Mouse (Mus musculus): ENCODE measurements around the gene Plcl2. TPM values are rescaled to one million over a fixed set of nuclear protein-coding genes. Genes with fewer than 3 reads are reported as not detected.

Gene Plcl2
- total and polyA plus RNA-seq, 3 experiments: 23.6 to 83.7 TPM; not detected in 1

DNA sequence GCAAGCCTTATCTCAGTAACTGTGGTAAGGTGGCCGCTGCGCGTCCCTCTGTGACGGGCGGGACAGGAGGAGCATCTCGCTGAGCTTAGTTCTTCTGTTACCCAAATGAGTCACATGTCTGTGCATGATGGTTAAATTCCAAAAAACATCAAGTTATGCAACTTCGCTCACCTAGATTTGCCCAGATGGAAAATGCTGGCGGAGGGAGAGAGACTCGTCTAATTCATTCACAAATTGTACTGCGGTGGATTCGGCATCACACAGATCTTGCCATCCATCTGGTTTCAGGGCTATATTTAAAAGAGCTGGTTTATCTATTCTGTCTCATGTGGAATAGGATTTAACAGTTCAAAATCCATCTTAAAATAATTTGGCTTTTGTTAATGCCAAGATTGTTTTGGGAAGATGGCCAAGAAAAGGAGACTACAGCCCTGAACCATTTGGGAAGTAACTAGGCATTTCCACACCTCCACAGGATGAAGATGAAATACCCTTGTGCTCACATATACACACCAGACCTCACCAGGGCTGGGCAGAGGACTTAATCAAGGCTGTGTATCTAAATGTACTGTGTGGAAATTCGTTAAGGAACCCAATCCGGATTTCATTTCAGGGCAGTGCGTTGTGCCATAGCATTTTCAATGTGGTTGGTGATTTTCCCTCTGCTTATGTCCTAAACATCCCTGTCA is 141.5 kb downstream of the Plcl2 start:
- Histone ChIP-seq H3K4me1 (ENCODE audit: control insufficient read depth in 1 of 2, insufficient read depth in 2 of 2, low read length in 2 of 2) (peaks cover 3% of the 10 kb centered on the region in 2 experiments; a peak in 3 of 4 replicates), H3K27ac (ENCODE audit: control insufficient read depth, low read depth, low read length) (no peak overlapping the region), H3K27me3 (ENCODE audit: control insufficient read depth in 1 of 2, insufficient read depth in 2 of 2, low read length in 2 of 2) (no peaks in the 10 kb centered on the region), H3K36me3 (ENCODE audit: control insufficient read depth in 1 of 2, insufficient read depth in 2 of 2, low read length in 2 of 2) (peaks cover 8 to 13% of the 10 kb centered on the region in 2 experiments), H3K9ac (ENCODE audit: control insufficient read depth, low read depth, low read length, poor library complexity, severe bottlenecking) (no peak overlapping the region), H3K9me3 (replicated peaks; ENCODE audit: insufficient read depth, low read length) (no peaks in the 10 kb centered on the region), H3K4me3 (ENCODE audit: control insufficient read depth in 1 of 2, insufficient read depth in 1 of 2, low read depth in 2 of 2, low read length in 2 of 2) (no peak overlapping the region), H3K79me2 (ENCODE audit: control insufficient read depth, insufficient read depth, low read length, poor library complexity) (0 out of 2 replicates have a peak, but pooled peaks cover 1% of the 10 kb centered on the region)
- TF ChIP-seq MAFK (IDR thresholded peaks at IDR 0.05; ENCODE audit: borderline replicate concordance, low read depth, low read length) (no peak), UBTF (IDR thresholded peaks at IDR 0.05; ENCODE audit: borderline replicate concordance, insufficient read depth, low read depth, low read length) (no peak), MYB (IDR thresholded peaks at IDR 0.05; ENCODE audit: low read depth, low read length) (no peak), SMC3 (IDR thresholded peaks at IDR 0.05; ENCODE audit: low read depth, low read length) (no peak), ZKSCAN1 (IDR thresholded peaks at IDR 0.05; ENCODE audit: low read depth, low read length) (no peak), TCF12 (IDR thresholded peaks at IDR 0.05; ENCODE audit: low read depth, low read length) (no peak), TAL1 (IDR thresholded peaks at IDR 0.05; ENCODE audit: low read length) (no peak), GATA1 (IDR thresholded peaks at IDR 0.05; ENCODE audit: low read depth, low read length) (no peak), NRF1 (IDR thresholded peaks at IDR 0.05; ENCODE audit: insufficient read depth, low read depth, low read length, poor library complexity, severe bottlenecking) (no peak), NELFE (IDR thresholded peaks at IDR 0.05; ENCODE audit: low read depth, low read length) (no peak), HCFC1 (IDR thresholded peaks at IDR 0.05; ENCODE audit: low read depth, low read length) (no peak), POLR2AphosphoS2 (IDR thresholded peaks at IDR 0.05; ENCODE audit: low read length) (no peak), MXI1 (IDR thresholded peaks at IDR 0.05; ENCODE audit: low read depth, low read length) (no peak)
- DNase-seq (ENCODE audit: low read depth, low spot score): no peak

DNA sequence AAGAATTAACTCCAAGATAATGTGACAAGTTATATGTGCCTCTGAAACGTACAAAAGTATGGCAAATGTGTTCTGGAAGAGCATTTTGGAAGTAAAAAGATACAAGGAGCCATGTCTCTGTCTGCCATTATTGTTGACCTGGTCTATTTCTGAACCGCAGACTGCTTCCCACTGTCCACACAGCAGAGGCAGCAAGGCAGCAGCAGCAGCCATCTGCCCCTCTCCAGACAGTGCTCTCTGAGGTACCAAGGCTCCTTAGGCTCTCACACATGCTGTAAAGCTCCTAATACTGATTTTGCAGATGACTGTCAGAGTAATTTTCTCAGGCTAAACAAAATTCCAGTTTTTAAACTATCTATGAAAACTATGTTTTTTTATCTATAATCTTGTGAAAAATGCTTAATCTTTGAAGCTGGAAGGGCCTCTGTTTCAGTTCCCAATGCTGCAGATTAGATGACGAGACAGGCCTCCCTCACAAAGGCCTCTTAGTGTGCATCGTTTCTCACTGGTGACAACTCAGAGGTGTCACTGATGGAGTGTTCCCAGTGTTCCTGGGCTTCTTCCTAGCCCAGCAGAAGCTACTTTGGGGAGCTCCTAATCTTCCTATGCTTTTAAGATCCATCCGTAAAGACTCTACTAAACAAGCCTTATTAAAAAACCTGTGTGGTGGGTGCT is 145.7 kb downstream of the Plcl2 start:
- Histone ChIP-seq H3K9ac (ENCODE audit: control insufficient read depth, low read depth, low read length, poor library complexity, severe bottlenecking) (no peak overlapping the region), H3K9me3 (replicated peaks; ENCODE audit: insufficient read depth, low read length) (no peaks in the 10 kb centered on the region), H3K4me1 (ENCODE audit: control insufficient read depth in 1 of 2, insufficient read depth in 2 of 2, low read length in 2 of 2) (peaks cover 12 to 18% of the 10 kb centered on the region in 2 experiments), H3K27ac (ENCODE audit: control insufficient read depth, low read depth, low read length) (no peak overlapping the region), H3K4me3 (ENCODE audit: control insufficient read depth in 1 of 2, insufficient read depth in 1 of 2, low read depth in 2 of 2, low read length in 2 of 2) (no peak overlapping the region), H3K36me3 (ENCODE audit: control insufficient read depth in 1 of 2, insufficient read depth in 2 of 2, low read length in 2 of 2) (peaks cover 2 to 18% of the 10 kb centered on the region in 2 experiments), H3K27me3 (ENCODE audit: control insufficient read depth in 1 of 2, insufficient read depth in 2 of 2, low read length in 2 of 2) (no peaks in the 10 kb centered on the region), H3K79me2 (ENCODE audit: control insufficient read depth, insufficient read depth, low read length, poor library complexity) (no peaks in the 10 kb centered on the region; the same call in 1 of the 2 replicates)
- TF ChIP-seq NELFE (IDR thresholded peaks at IDR 0.05; ENCODE audit: low read depth, low read length): no peak
- DNase-seq (ENCODE audit: low read depth, low spot score): no peak

Measured in MEL (cell line).